Mouse (Mus musculus): ENCODE measurements around the gene Tet2. TPM values are rescaled to one million over a fixed set of nuclear protein-coding genes. Genes with fewer than 3 reads are reported as not detected.
"Not testable (repeated sequence)": the region's sequence is repeated elsewhere in the genome, so short reads cannot be mapped to it uniquely, and the experiment has no call there.

Tet2 gene
- 100 to 1,000 TPM in 1 of 2 experiments, 10 to 100 TPM in 1; 79.2 to 104 TPM for total RNA-seq (2021)
- long read RNA-seq, experiment 1, partial matches to known transcripts, result 2 of 14 reads
- long read RNA-seq, experiment 1, other reads (novel, unspliced or antisense), result 12 of 14 reads
- long read RNA-seq, experiment 2, partial matches to known transcripts, result 1 of 13 reads
- long read RNA-seq, experiment 2, other reads (novel, unspliced or antisense), result 11 of 13 reads

GRCm38 (mm10) chr3:133544551-133545303 is at the start of gene Tet2:
Gene Tet2 (minus strand): TSS chr3:133545139.
- peak; percentile 48 to 71 for DNase-seq (ENCODE audit: low spot score in 2 of 2)

- not testable (repeated sequence) for DNase-seq (ENCODE audit: low spot score in 2 of 2)
Measured at GRCm38 (mm10) chr3:133592995-133593394, 48.1 kb upstream of the Tet2 start.

- DNase-seq (ENCODE audit: low spot score in 2 of 2), result no peak
Measured at GRCm38 (mm10) chr3:133590506-133591152, 45.7 kb upstream of the Tet2 start.

- DNase-seq (ENCODE audit: low spot score in 2 of 2), result no peak
Measured at GRCm38 (mm10) chr3:133585010-133585409, 40.1 kb upstream of the Tet2 start.

GRCm38 (mm10) chr3:133583411-133584025 is 38.6 kb upstream of the Tet2 start:
- no peak for DNase-seq (ENCODE audit: low spot score in 2 of 2)

- DNase-seq (ENCODE audit: low spot score in 2 of 2), result no peak
Measured at GRCm38 (mm10) chr3:133582969-133583368, 38.0 kb upstream of the Tet2 start.

- no peak for DNase-seq (ENCODE audit: low spot score in 2 of 2)
Measured at GRCm38 (mm10) chr3:133582096-133582495, 37.2 kb upstream of the Tet2 start.

GRCm38 (mm10) chr3:133581541-133581940 is 36.6 kb upstream of the Tet2 start:
- DNase-seq (ENCODE audit: low spot score in 2 of 2), result no peak

- DNase-seq (ENCODE audit: low spot score in 2 of 2), result no peak
Measured at GRCm38 (mm10) chr3:133579671-133580070, 34.7 kb upstream of the Tet2 start.

GRCm38 (mm10) chr3:133579140-133579539 is 34.2 kb upstream of the Tet2 start:
- no peak for DNase-seq (ENCODE audit: low spot score in 2 of 2)

- DNase-seq (ENCODE audit: low spot score in 2 of 2), result no peak
Measured at GRCm38 (mm10) chr3:133574969-133575368, 30.0 kb upstream of the Tet2 start.

GRCm38 (mm10) chr3:133571961-133572360 is 27.0 kb upstream of the Tet2 start:
- no peak for DNase-seq (ENCODE audit: low spot score in 2 of 2)

- DNase-seq (ENCODE audit: low spot score in 2 of 2), result no peak
Measured at GRCm38 (mm10) chr3:133563503-133564205, 18.7 kb upstream of the Tet2 start.

- DNase-seq (ENCODE audit: low spot score in 2 of 2), result no peak
Measured at GRCm38 (mm10) chr3:133559413-133560114, 14.6 kb upstream of the Tet2 start.

GRCm38 (mm10) chr3:133557602-133558001 is 12.7 kb upstream of the Tet2 start:
- DNase-seq (ENCODE audit: low spot score in 2 of 2), result no peak

GRCm38 (mm10) chr3:133557154-133557553 is 12.2 kb upstream of the Tet2 start:
- DNase-seq (ENCODE audit: low spot score in 2 of 2), result no peak

GRCm38 (mm10) chr3:133555378-133555777 is 10.4 kb upstream of the Tet2 start:
- DNase-seq (ENCODE audit: low spot score in 2 of 2), result no peak

GRCm38 (mm10) chr3:133554552-133555067 is 9.7 kb upstream of the Tet2 start:
- DNase-seq (ENCODE audit: low spot score in 2 of 2), result no peak

- no peak for DNase-seq (ENCODE audit: low spot score in 2 of 2)
Measured at GRCm38 (mm10) chr3:133554092-133554491, 9.2 kb upstream of the Tet2 start.

GRCm38 (mm10) chr3:133551941-133552340 is 7.0 kb upstream of the Tet2 start:
- DNase-seq (ENCODE audit: low spot score in 2 of 2), result no peak

All from gastrocnemius, postnatal 4 days (tissue).